Mouse (Mus musculus): ENCODE results near the gene Polr3h. TPM values are rescaled to one million over a fixed set of nuclear protein-coding genes. Genes with fewer than 3 reads are reported as not detected.
A peak's percentile ranks its signal among the peaks of the same experiment; 100 is the strongest.

Gene Polr3h
- total RNA-seq, 2 experiments from 2014 or later, result 47.4 to 50.7 TPM

DNA sequence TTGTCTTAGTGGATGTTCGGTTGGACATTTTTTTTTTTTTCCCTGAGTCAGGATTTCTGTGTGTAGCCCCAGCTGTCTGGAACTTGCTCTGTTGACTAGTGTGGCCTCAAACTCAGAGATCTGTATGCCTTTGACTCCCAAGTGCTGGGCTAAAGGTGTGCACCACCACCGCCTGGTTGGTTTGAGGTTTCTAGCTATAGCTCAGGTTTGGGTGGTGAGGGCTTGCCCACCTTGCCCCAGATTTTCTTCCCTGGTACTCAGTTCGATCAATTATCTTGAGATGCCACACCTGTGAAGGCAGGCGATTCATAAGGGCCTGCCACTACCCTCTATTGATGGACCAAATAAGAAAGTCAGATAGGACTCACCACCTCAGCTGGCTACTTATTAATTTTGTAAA, 78.9 kb downstream of the Polr3h start:
- no peak for DNase-seq (ENCODE audit: low spot score in 2 of 2)

DNA sequence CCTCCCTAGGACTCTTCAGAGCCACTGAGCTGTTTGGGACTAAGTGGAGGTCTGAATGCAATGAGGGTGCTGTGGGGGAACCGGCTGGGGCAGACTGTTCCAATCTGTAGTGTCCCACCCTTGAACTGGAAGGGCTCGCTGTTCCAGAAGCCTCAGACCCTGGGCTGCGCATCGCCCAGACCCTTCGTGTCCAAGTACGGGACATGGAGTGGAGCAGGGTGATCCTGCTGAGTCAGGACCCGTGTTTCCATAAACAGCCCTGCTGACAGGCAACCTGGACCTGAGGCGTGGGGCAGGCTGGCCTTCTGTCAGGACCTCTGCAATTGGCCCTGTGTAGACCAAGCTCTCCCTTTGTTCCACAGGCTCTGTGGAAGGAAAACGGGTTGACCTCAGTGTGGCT, 79.3 kb downstream of the Polr3h start:
- no peak for DNase-seq (ENCODE audit: low spot score in 2 of 2)

DNA sequence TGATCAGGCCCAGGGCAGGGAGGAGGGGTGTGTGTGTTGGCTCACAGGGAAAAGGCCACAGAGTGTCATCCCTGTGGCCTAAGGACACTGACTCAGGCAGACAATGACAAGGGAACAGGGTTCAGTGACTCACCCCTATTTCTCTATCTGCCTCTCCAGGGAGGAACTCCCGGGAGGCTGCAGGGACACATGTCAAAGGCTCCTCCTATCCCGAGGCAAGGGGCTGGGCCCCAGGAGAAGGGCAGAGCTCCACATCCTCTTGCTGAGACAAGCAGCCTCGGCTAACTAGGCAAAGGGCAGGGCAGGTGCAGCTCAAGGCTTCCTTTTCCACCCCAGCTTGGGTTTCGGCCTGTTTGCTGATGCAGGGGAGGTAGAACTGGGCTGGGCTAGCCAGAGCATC, 80.3 kb downstream of the Polr3h start:
- DNase-seq (ENCODE audit: low spot score in 2 of 2), result no peak

DNA sequence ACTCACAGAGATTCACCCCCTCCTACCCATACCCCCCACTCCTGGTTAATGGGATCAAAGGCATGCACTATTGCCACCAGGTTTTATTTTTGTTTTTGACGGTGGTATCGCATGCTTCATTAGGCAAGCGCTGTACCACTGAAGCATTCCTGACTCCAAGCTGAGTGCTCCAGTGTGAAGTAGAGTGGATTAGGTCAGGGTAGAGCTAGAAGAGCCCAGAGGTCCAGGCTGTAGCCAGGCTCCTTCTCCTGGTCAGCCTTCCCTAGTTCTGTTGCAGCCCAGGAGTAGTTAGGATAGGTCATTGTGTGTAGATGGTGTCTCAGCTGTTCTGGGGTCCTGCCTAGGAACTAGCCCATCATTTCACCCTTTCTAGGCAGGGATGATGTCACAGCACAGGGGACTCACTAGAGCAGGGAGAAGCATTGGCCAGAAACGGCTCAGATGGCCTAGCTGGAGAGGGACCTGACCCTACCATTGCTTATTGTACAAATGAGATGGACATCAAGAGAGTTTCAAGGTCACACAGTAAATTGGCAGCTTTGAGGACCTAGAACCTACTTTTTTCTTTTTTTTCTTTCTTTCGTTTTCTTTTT, 80.9 kb downstream of the Polr3h start:
- no peak for DNase-seq (ENCODE audit: low spot score in 2 of 2)

DNA sequence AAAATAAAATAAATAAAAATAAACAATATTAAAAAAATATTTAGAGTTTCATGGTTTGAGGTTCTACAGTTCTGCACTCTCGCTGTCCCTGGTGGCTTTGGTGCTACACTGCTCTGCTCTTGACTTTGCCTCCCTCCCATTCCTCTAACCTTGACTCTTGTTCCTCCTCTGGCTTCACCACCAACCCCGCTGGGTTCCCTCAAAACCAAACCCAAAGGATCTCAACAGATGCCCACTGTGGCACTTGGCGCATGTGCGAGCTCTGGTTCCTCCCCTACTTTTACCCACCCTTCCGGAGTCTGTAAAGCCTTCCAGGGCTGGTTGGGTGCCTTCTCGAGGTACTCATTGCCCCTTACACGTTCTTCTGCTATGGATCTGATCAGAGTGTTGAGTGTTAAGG, 83.8 kb downstream of the Polr3h start:
- no peak for DNase-seq (ENCODE audit: low spot score in 2 of 2)

DNA sequence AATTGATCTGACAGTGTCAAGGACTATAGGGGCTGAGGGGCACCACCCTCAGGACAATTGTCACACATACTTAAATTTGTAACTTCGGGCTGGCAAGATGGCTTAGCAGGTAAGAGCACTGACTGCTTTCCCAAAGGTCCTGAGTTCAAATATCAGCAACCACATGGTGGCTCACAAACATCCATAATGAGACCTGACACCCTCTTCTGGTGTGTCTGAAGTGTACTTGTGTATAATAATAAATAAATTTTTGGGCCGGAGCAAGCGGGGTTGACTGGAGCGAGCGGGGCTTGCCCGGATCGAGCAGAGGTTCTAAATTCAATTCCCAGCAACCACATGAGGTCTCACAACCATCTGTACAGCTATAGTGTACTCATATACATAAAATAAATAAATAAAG, 85.7 kb downstream of the Polr3h start:
- no peak for DNase-seq (ENCODE audit: low spot score in 2 of 2)

DNA sequence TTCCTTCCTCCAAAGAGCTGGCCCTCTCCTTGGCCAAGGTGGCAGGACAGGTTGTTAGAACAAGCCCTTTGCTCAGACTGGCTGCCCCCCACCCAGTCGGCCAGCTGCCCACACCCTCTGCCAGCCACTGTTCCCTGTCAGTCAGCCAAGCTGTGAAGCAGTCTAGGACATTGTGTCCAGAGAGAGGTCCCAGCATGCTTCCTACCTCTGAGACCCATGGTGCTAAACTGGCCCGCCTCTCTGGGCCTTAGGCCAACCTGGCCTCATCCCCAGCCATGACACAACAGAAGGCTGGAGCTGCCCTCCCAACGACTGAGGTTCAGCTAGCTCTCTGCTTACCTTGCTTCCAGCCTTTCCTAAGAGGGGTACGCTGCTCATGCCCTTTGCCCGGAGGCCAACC, 86.4 kb downstream of the Polr3h start:
- peak in 1 of 2 experiments; percentile 87 for DNase-seq (ENCODE audit: low spot score in 2 of 2)

DNA sequence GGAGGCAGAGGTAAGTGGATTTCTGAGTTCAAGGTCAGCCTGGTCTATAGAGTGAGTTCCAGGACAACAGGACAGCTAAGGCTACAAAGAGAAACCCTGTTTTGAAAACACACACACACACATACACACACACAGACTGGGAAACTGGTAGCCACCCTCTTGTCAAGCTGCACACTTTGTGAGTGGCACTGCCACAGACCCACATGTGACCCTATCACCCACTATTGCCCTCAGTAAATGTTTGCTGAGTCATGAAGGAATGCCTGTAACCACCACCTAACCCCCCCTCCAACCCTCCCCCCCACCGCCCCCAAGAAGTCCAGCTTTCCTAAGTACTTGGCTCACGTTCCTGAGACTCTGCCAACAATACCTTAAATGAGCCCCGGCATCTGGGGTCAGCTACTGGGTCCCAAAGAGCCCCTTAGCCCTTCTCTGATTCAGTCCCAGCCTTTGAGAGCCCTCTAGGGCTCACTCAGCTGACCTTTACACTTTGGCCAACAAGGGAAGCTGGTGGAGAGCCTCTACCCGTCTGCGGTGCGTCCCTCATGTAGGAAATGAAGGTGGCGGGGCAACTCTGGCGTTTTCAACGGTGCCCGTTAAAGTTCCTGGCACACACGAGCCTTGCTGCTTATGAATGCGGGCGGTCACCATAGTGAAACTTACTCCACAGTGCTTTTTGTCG, 87.3 kb downstream of the Polr3h start:
- no peak for DNase-seq (ENCODE audit: low spot score in 2 of 2)

Other genes starting within 250 kb of the Polr3h start
- 10 to 100 TPM in 1 of 2 experiments, 1 to 10 TPM in 1; 9.7 to 11.8 TPM for gene Chadl, start 229.0 kb downstream of the Polr3h start, total RNA-seq (2021)
- 100 to 1,000 TPM; 154 to 159 TPM for gene Zc3h7b, start 181.2 kb downstream of the Polr3h start, total RNA-seq (2021)
- gene Rangap1, start 180.7 kb downstream of the Polr3h start, total RNA-seq (2021), result 100 to 1,000 TPM; 158 to 167 TPM
- gene Tef, start 123.8 kb downstream of the Polr3h start, total RNA-seq (2021), result 100 to 1,000 TPM; 293 to 297 TPM
- 10 to 100 TPM; 33.8 to 45.2 TPM for gene Tob2, start 67.4 kb downstream of the Polr3h start, total RNA-seq (2021)
- gene Phf5a, start 54.3 kb downstream of the Polr3h start, total RNA-seq (2021), result 10 to 100 TPM; 34.3 to 36.2 TPM
- 100 to 1,000 TPM; 452 to 460 TPM for gene Aco2, start 53.9 kb downstream of the Polr3h start, total RNA-seq (2021)
- 10 to 100 TPM; 71.1 to 72.6 TPM for gene Csdc2, start 10.5 kb upstream of the Polr3h start, total RNA-seq (2021)
- 100 to 1,000 TPM; 216 to 221 TPM for gene Pmm1, start 34.7 kb upstream of the Polr3h start, total RNA-seq (2021)
- not detected for gene 1700029P11Rik, start 54.3 kb upstream of the Polr3h start, total RNA-seq (2021)
- gene Xrcc6, start 61.6 kb upstream of the Polr3h start, total RNA-seq (2021), result 10 to 100 TPM; 26.3 to 27.1 TPM
- gene Desi1, start 107.6 kb upstream of the Polr3h start, total RNA-seq (2021), result 100 to 1,000 TPM in 1 of 2 experiments, 10 to 100 TPM in 1; 96.5 to 108 TPM
- 100 to 1,000 TPM; 117 TPM for gene Snu13, start 121.4 kb upstream of the Polr3h start, total RNA-seq (2021)
- not detected for gene 4930407I10Rik, start 132.9 kb upstream of the Polr3h start, total RNA-seq (2021)
- gene Mei1, start 143.8 kb upstream of the Polr3h start, total RNA-seq (2021), result under 1 TPM; 0.25 to 0.50 TPM
- 10 to 100 TPM; 12.4 to 12.9 TPM for gene Ccdc134, start 201.7 kb upstream of the Polr3h start, total RNA-seq (2021)
- gene Srebf2, start 220.9 kb upstream of the Polr3h start, total RNA-seq (2021), result 100 to 1,000 TPM; 175 to 189 TPM

All from layer of hippocampus, adult 18-20 months (tissue).